Mouse (Mus musculus) cerebellum, postnatal 25 days (tissue): ENCODE results near the gene Gm5935.
"Not testable (repeated sequence)": the region's sequence is repeated elsewhere in the genome, so short reads cannot be mapped to it uniquely, and the experiment has no call there.

ENCODE experiments used
- DNase-seq, 2 experiments: peaks; one replicate each; pipeline ENCODE4 v3.0.0; 2021; ENCODE audit warnings: mixed read lengths in 2 of 2

Gene Gm5935

DNA sequence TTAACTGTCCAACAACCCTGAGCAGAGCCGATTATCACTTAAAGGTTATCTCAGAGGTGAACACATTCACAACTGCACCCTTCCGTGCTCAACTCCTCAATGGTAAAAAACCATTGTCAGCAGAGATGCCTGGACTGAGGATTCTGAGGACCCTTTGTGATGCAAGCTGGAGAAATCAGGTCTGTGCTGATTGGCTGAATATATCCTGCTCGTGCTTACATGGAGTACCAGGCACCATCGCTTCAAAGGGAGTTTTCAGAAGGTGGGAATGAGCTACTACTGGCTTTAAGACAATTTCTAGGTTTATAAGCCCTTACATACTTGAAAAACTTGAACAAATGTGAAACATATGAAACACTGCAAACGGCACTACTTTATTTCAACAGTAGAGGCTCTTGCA, at the start of gene Gm5935:
Gene Gm5935, minus strand, starts transcription at position 101 of the 400 bp plus-strand sequence.
- DNase-seq: not testable (repeated sequence)
